Mouse (Mus musculus) midbrain, postnatal 0 days (tissue): ENCODE data around the gene Hist1h1t. TPM values are rescaled to one million over a fixed set of nuclear protein-coding genes. Genes with fewer than 3 reads are reported as not detected.

Experiments
- ATAC-seq: fragments of 200-750 bp; cut with Nextera tagmentation; 2 replicates; pipeline ENCODE4 v1.8.0; 2017; ENCODE audit warnings: moderate number of reproducible peaks, mild to moderate bottlenecking, moderate TSS enrichment, moderate library complexity; ENCODE audit not compliant: low FRiP score
- DNase-seq: peaks from one replicate; pipeline ENCODE4 v3.0.0-alpha.2; 2015; ENCODE audit warnings: low spot score
- H3K27ac ChIP-seq: fragments of 300-500 bp; sonication (generic); 2 replicates; pipeline ENCODE4 v1.5.1; 2014; ENCODE audit warnings: low read depth, mild to moderate bottlenecking, low read length, mixed read lengths
- H3K27me3 ChIP-seq: fragments of 300-500 bp; sonication (generic); 2 replicates; pipeline ENCODE4 v1.6.1; 2014; ENCODE audit warnings: low read length, control low read depth, mixed read lengths; ENCODE audit not compliant: insufficient read depth
- H3K36me3 ChIP-seq: fragments of 300-500 bp; sonication (generic); 2 replicates; pipeline ENCODE4 v1.6.1; 2014; ENCODE audit warnings: low read length, control low read depth, mixed read lengths; ENCODE audit not compliant: insufficient read depth
- H3K4me1 ChIP-seq: fragments of 300-500 bp; sonication (generic); 2 replicates; pipeline ENCODE4 v1.6.1; 2014; ENCODE audit warnings: mild to moderate bottlenecking, control low read depth, antibody characterized with exemption, low read length, mixed read lengths; ENCODE audit not compliant: insufficient read depth
- H3K4me2 ChIP-seq: fragments of 300-500 bp; sonication (generic); 2 replicates; pipeline ENCODE4 v1.6.1; 2014; ENCODE audit warnings: low read depth, mild to moderate bottlenecking, low read length, mixed read lengths; ENCODE audit not compliant: poor library complexity, severe bottlenecking
- H3K4me3 ChIP-seq: fragments of 300-500 bp; sonication (generic); 2 replicates; pipeline ENCODE4 v1.5.1; 2014; ENCODE audit warnings: low read depth, mild to moderate bottlenecking, low read length, moderate library complexity
- H3K9ac ChIP-seq: fragments of 300-500 bp; sonication (generic); replicated peaks from 2 replicates; pipeline ENCODE4 v1.6.1; 2014; ENCODE audit warnings: mild to moderate bottlenecking, low read length, moderate library complexity, mixed read lengths; ENCODE audit not compliant: poor library complexity, severe bottlenecking
- H3K9me3 ChIP-seq: fragments of 300-500 bp; sonication (generic); 2 replicates; pipeline ENCODE4 v1.6.1; 2016; ENCODE audit warnings: low read length, control low read depth
- CTCF ChIP-seq: IDR thresholded peaks from 2 replicates; pipeline ENCODE4 v1.5.1; 2016; ENCODE audit warnings: antibody characterized with exemption, mild to moderate bottlenecking
- WGBS: fragments of 180-500 bp; shearing (Covaris S2); extraction: QIAGEN DNeasy Blood & Tissue Kit; methylation state at CpG from one replicate; pipeline ENCODE4 v1.1.7; 2014; 5-methylcytosine and 5-hydroxymethylcytosine counted together
- polyA plus RNA-seq: library from polyadenylated mRNA; unstranded; fragments of >200 nt; fragmentation: Nextera tagmentation; extraction: Ambion mirVana; gene quantifications from 2 replicates; pipeline ENCODE4 v1.2.1, GENCODE M21; 2015
- total RNA-seq: library from RNA; depleted of rRNA; stranded (reverse); fragments of >200 nt; gene quantifications from 2 replicates; pipeline ENCODE4 v1.2.3, GENCODE M21; 2014; rRNA removed

The Hist1h1t gene
- total RNA-seq (0.93 TPM in 1 of 2 replicates, not detected in the other), polyA plus RNA-seq (not detected in 2 replicates)

GRCm38 (mm10) chr13:23695514-23695913 is at the start of gene Hist1h1t:
Hist1h1t (plus strand) TSS chr13:23695814.
- WGBS = 56% methylated on average over 12 of the region's 13 CpGs
- no peak within 1 kb of the TSS for H3K9ac ChIP-seq
- H3K4me1 ChIP-seq = no peaks in the 10 kb centered on the region
- H3K36me3 ChIP-seq = no peaks in the 10 kb centered on the region
- ATAC-seq (no peak), DNase-seq (no peak)
- no peaks in the 10 kb centered on the region for H3K9me3 ChIP-seq
- H3K27ac ChIP-seq = no peak within 1 kb of the TSS
- no peak within 1 kb of the TSS for H3K4me3 ChIP-seq
- no peak within 1 kb of the TSS for H3K4me2 ChIP-seq
- no peaks in the 10 kb centered on the region for H3K27me3 ChIP-seq
- no peak for TF ChIP-seq CTCF

GRCm38 (mm10) chr13:23659636-23660366 is 35.8 kb upstream of the Hist1h1t start:
- H3K27me3 ChIP-seq = no peaks in the 10 kb centered on the region
- no peak for TF ChIP-seq CTCF
- no peak for ATAC-seq
- no peaks in the 10 kb centered on the region for H3K36me3 ChIP-seq
- no peak overlapping the region for H3K4me3 ChIP-seq
- no peak overlapping the region for H3K4me2 ChIP-seq
- no peak overlapping the region for H3K27ac ChIP-seq
- 71% methylated on average over 6 of the region's 6 CpGs for WGBS
- H3K4me1 ChIP-seq = no peaks in the 10 kb centered on the region
- H3K9me3 ChIP-seq = no peaks in the 10 kb centered on the region
- no peak for DNase-seq
- H3K9ac ChIP-seq = no peak overlapping the region

- 66% methylated on average over 3 of the region's 3 CpGs for WGBS
- Histone ChIP-seq H3K9me3 (no peaks in the 10 kb centered on the region), H3K4me3 (no peak overlapping the region), H3K27ac (no peak overlapping the region), H3K4me2 (no peak overlapping the region), H3K4me1 (no peaks in the 10 kb centered on the region), H3K36me3 (no peaks in the 10 kb centered on the region), H3K27me3 (no peaks in the 10 kb centered on the region), H3K9ac (no peak overlapping the region)
- TF ChIP-seq CTCF = no peak
- DNase-seq (no peak), ATAC-seq (no peak)
Measured at GRCm38 (mm10) chr13:23662536-23662935, 33.1 kb upstream of the Hist1h1t start.

- Histone ChIP-seq H3K36me3 (no peaks in the 10 kb centered on the region), H3K4me2 (no peak overlapping the region), H3K9ac (no peak overlapping the region), H3K27ac (no peak overlapping the region), H3K4me1 (peaks cover 10% of the 10 kb centered on the region; the same call in 1 of the 2 replicates), H3K4me3 (no peak overlapping the region), H3K9me3 (no peaks in the 10 kb centered on the region), H3K27me3 (no peaks in the 10 kb centered on the region)
- TF ChIP-seq CTCF = no peak
- 91% methylated on average over 6 of the region's 6 CpGs for WGBS
- ATAC-seq (no peak), DNase-seq (no peak)
Measured at GRCm38 (mm10) chr13:23681990-23682582, 13.5 kb upstream of the Hist1h1t start.

- Histone ChIP-seq H3K9ac (no peak overlapping the region), H3K9me3 (no peaks in the 10 kb centered on the region), H3K36me3 (no peaks in the 10 kb centered on the region), H3K4me2 (peak overlapping the region; percentile 43), H3K27ac (no peak overlapping the region), H3K27me3 (no peaks in the 10 kb centered on the region), H3K4me3 (no peak overlapping the region), H3K4me1 (peaks cover 10% of the 10 kb centered on the region; the same call in 1 of the 2 replicates)
- DNase-seq (no peak), ATAC-seq (no peak)
- 57% methylated on average over 1 of the region's 1 CpGs for WGBS
- no peak for TF ChIP-seq CTCF
Measured at GRCm38 (mm10) chr13:23682623-23682946, 13.0 kb upstream of the Hist1h1t start.
